Mouse (Mus musculus) common myeloid progenitor, adult 5-6 weeks (primary cell): ENCODE data around the gene Actb. TPM values are rescaled to one million over a fixed set of nuclear protein-coding genes. Genes with fewer than 3 reads are reported as not detected.
"Not testable (repeated sequence)": the region's sequence is repeated elsewhere in the genome, so short reads cannot be mapped to it uniquely, and the experiment has no call there.

ENCODE experiments used
- ATAC-seq: replicated peaks from 2 replicates; pipeline ENCODE4 v1.8.0; 2016; ENCODE audit warnings: low read depth, mild to moderate bottlenecking, moderate TSS enrichment, inconsistent platforms; ENCODE audit not compliant: poor library complexity, severe bottlenecking
- total RNA-seq: library from RNA; stranded (forward); fragments of 200-1000, 187-1606 nt; gene quantifications from 2 replicates; pipeline ENCODE4 v1.2.3, GENCODE M21; 2017

Actb gene
- total RNA-seq, 1 experiment from 2014 or later = 1,770 TPM

- no peak for ATAC-seq
These were observed 2.1 kb downstream of the Actb start for GRCm38 (mm10) chr5:142904208-142905037.

DNA sequence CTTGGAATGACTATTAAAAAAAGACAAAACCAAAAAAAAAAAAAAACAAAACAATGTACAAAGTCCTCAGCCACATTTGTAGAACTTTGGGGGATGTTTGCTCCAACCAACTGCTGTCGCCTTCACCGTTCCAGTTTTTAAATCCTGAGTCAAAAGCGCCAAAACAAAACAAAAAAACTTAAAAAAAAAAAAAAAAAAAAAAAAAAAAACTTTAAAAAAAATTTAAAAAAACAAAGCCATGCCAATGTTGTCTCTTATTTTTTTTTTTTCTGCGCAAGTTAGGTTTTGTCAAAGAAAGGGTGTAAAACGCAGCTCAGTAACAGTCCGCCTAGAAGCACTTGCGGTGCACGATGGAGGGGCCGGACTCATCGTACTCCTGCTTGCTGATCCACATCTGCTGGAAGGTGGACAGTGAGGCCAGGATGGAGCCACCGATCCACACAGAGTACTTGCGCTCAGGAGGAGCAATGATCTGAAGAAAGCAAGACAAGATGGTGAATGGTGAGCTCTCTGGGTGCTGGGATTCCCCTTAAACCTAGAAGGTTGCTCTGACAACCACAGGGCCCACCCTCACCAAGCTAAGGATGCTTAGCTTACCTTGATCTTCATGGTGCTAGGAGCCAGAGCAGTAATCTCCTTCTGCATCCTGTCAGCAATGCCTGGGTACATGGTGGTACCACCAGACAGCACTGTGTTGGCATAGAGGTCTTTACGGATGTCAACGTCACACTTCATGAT, 2.9 kb downstream of the Actb start:
- no peak for ATAC-seq

- ATAC-seq = no peak
These were observed 3.8 kb downstream of the Actb start for GRCm38 (mm10) chr5:142902506-142903314.

GRCm38 (mm10) chr5:142901846-142902505, 4.6 kb downstream of the Actb start:
- no peak for ATAC-seq

DNA sequence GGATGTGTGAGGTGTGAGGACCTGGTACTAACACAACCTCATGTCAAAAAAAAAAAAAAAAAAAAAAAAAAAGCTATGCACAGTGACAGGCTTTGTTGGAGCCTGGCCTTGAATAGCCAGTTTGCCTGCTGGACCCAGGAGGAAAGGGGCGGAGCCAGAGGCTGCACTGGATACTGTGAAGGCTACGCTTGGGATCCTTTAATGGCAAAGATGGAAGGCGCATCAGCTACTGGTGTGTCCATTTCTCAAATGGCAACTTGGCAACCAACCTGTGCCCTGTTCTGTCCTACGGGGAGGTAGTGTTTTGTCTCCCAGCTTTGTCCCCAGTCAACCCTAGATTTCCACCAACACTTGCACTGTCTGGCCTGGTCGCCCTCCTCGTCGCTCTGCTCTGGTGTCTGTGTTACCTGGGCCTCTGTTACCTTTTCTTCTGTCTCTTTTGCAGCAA, 5.2 kb downstream of the Actb start:
- ATAC-seq = no peak

GRCm38 (mm10) chr5:142900651-142901050, 5.9 kb downstream of the Actb start:
- ATAC-seq = no peak

DNA sequence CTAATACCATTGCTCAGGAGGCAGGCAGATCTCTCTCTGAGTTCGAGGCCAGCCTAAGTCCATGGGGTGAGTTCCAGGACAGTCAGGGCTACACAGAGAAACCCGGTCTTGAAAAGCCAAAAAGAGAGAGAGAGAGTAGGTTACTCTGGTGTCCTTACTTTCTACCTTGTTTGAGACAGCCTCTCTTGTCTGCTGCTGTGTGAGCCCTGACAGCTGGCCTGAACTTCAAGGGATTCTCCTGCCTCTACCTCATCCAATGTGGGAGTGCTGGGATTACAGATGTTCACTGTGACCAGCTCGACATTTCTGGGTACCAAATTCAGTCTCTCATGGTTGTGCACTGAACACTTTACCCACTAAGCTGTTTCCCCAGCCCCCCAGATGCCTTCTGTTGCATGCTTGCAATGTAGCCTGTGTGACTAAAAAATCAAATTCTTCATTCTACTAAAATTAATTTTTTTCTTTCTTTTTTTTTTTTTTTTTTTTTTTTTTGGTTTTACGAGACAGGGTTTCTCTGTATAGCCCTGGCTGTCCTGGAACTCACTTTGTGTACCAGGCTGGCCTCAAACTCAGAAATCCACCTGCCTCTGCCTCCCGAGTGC, 6.5 kb downstream of the Actb start:
- no peak for ATAC-seq

- ATAC-seq = no peak
These were observed 7.4 kb downstream of the Actb start for GRCm38 (mm10) chr5:142899057-142899601.

DNA sequence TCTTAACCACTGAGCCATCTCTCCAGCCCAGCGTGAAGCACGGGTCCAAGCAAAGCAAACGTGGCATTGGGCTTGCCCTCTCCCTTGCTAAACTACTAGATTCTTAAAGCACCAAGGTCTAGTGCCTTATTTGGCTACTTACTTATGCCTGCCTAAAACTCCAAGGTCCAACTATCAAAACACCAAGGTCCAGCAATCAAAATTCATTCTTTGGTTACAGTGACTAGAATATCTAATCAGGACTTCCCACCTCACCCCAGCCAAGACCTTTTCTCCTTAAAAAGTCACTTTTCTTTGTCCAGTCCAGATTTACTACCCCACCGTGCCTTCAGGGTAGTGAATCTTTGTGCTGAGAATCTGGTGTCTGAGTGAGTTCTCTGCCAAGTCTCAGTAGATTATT, 8.2 kb downstream of the Actb start:
- no peak for ATAC-seq

DNA sequence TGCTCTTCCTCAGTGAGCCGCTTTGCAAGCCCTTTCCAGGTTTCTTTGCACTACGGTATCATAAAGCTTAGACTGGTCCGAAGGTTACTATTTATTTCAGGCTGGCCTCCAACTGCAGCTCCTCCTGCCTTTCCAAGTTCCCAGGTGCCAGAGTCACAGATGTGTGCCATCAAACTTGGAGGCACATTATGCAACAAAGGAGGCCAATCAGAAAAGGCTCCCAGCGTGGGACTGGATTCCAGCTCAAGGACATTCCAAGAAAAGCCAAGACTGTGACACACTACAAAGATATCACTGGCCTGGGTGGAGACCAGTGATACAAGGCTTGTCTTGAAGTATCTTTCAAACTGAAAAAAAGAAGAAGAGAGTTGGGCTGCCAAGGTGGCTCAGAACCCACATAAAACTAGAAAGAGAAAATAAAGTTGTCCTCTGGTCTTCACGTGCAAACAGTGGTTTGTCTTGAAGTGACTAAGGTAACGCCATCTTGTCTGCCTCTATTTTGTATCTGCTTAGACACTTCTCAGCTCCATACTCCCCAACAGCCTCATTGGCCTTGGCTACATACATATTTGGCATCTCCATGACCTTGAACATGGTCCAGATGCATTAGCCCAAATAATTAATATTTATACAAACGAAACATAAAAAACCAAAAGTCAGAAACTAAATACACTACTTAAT, 8.8 kb downstream of the Actb start:
- no peak for ATAC-seq

GRCm38 (mm10) chr5:142896713-142897112, 9.8 kb downstream of the Actb start:
- peak; percentile 54 for ATAC-seq

DNA sequence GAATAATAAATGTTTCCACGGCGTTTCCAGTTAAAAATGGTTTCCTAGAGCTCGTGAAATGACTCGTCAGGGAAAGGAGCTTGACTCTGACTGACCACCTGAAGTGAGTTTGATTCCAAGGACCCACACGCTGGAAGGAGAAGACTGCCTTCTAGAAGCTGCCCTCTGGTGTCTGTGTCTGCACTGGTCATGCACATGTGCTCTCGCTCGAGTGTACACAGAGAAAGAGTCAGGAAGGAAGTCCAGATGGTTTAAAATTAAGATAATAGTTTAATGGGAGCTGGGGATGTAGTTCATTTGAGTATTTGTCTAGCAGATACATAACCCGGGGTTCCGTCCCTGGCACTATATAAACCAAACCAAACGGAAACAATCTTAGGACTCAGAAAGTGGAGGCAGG, 10.4 kb downstream of the Actb start:
- peak; percentile 26 for ATAC-seq

DNA sequence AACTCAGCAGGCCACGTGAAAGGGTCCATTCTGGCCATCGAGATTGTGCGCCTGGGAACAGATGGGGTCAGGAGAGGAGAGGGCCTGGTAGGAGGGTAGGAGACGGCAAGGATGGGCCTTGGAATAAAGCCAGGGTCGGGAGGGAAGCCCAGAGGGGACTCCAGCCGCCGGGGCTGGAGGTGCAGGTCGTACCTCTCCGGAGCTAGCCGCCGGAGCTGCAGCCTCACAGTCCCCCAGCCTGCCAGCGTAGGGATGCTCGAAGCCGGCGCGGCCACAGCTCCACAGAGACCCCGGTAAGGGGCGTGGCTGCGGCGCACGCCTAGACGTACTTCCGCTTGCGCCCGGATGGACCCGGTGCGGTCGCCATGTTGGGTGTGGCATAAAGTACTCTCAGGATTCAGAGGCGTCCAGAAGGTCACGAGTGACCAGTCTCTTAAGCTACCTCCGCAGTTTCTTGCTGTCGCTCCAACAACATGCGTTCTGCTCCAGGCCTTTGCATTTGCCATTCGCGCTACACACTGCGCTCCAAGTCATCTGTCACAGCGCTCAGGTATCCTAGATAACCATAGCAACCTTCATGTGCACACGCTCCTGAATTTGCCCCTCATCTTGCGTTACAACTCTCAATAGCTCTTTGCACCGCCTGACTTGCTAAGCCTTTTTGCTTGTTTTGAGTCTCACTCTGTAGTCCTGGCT, 11.5 kb downstream of the Actb start, which contains the start of gene Fbxl18:
Gene Fbxl18 (minus strand): TSS at position 504 of the 696 bp plus-strand sequence.
- peak; percentile 79 for ATAC-seq

- no peak for ATAC-seq
These were observed 15.2 kb downstream of the Actb start for GRCm38 (mm10) chr5:142891396-142891795.

DNA sequence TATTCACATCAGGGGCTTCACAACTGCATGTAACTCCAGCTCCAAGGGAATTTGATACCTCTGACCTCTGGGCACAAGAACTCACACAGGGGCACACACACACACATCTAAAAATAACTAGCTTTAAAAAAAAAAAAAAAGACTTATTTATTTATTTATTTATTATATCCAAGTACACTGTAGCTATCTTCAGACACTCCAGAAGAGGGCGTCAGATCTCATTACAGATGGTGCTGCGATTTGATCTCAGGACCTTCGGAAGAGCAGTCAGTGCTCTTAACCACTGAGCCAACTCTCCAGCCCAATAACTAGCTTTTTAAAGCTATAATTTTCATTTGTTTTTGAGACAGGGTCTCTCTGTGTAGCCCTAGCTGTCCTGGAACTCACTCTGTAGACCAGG, 19.0 kb downstream of the Actb start:
- ATAC-seq = not testable (repeated sequence)

- ATAC-seq = no peak
These were observed 19.8 kb downstream of the Actb start for GRCm38 (mm10) chr5:142886761-142887160.

- ATAC-seq = no peak
These were observed 20.4 kb downstream of the Actb start for GRCm38 (mm10) chr5:142886181-142886580.

DNA sequence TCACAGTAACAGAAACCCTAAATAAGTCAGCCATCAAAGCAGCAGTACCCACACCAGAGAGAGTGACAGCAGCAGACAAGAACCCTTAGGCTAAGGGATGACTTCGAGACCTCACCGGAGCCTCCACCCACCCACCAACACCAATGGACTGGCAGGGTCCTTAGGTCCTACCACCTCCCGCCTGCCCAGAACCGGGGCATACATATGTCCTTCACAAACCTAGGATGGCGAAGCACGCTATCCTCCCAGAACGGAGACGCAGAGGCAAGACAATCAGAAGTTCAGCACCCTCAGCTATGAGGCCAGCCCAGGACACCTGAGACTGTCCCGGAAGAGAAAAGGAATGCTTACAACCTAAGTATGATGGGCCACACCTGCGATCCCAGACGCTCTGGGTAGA, 24.1 kb downstream of the Actb start:
- no peak for ATAC-seq
